Mouse (Mus musculus) Patski (cell line): ENCODE results near the gene Sh3d21. TPM values are rescaled to one million over a fixed set of nuclear protein-coding genes. Genes with fewer than 3 reads are reported as not detected.

Source experiments
- ATAC-seq: fragments of 100-300 bp; one replicate; pipeline ENCODE4 v1.8.0; 2021
- CTCF ChIA-PET: fragments of 350-600 bp; sonication (Branson Sonifier 250); formaldehyde crosslinking; loops from one replicate; lab custom pipeline; 2022; ENCODE audit warnings: inconsistent platforms; lab: Charles Lee
- POLR2A ChIA-PET: fragments of 350-600 bp; sonication (Branson Sonifier 250); formaldehyde crosslinking; loops from one replicate; lab custom pipeline; 2022; ENCODE audit warnings: antibody characterized with exemption, inconsistent platforms; lab: Charles Lee
- DNase-seq: peaks from one replicate; pipeline ENCODE4 v3.0.0-alpha.2; 2011; ENCODE audit warnings: low read depth, low spot score
- H3K27me3 ChIP-seq: fragments of 371-371 bp; one replicate; pipeline ENCODE4 v1.5.1; 2021
- CTCF ChIP-seq: fragments of 100-300 bp; IDR thresholded peaks from one replicate; pipeline ENCODE4 v1.5.1; 2021
- in situ Hi-C: fragments of 300-500 bp; cut with MboI; formaldehyde crosslinking; loops from 3 replicates; pipeline ENCODE4 v1.11.1; 2018; ENCODE audit warnings: low pct_unique_long_range_greater_than_20kb, mixed read lengths
- polyA plus RNA-seq: library from polyadenylated mRNA; unstranded; gene quantifications from one replicate; pipeline ENCODE4 v1.2.3, GENCODE M21; 2021

Gene Sh3d21
- polyA plus RNA-seq, 1 experiment from 2014 or later, result 0.54 TPM

DNA sequence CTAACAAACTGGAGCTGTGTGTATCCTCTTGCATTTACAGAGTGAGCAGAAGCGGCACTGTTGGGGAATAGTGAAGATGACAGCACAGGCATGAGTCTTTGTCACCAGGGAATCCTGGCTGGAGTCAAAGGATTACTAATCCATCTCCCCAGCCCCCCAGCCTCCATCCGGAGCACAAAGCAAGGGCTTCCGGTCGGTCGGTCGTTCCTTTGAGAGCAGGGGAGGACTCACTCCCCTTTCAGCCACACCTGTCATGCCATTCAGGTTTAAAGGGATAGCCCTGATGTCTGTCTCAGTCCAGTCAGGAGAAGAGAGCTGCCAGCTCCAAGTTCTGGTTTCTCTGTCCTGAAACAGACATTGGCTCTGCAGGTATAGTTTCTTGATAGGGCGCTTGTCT is 52.1 kb downstream of the Sh3d21 start:
- no peak for TF ChIP-seq CTCF
- peak; percentile 23 for ATAC-seq
- POLR2A ChIA-PET, result interaction anchor here (0.9 to 1.7 kb wide), 3 partner anchors 14 to 38 kb away, joined by 3 to 7 read pairs (median 4); partner anchors contain the start of gene Lsm10
- no peak for DNase-seq
- in situ Hi-C loops, result no loop called here
- CTCF ChIA-PET, result interaction anchor here (1.2 to 4.4 kb wide), 3 partner anchors 16 to 70 kb away, joined by 3 to 27 read pairs (median 4); no protein-coding TSS in a partner anchor
- H3K27me3 ChIP-seq, result no peaks in the 10 kb centered on the region

DNA sequence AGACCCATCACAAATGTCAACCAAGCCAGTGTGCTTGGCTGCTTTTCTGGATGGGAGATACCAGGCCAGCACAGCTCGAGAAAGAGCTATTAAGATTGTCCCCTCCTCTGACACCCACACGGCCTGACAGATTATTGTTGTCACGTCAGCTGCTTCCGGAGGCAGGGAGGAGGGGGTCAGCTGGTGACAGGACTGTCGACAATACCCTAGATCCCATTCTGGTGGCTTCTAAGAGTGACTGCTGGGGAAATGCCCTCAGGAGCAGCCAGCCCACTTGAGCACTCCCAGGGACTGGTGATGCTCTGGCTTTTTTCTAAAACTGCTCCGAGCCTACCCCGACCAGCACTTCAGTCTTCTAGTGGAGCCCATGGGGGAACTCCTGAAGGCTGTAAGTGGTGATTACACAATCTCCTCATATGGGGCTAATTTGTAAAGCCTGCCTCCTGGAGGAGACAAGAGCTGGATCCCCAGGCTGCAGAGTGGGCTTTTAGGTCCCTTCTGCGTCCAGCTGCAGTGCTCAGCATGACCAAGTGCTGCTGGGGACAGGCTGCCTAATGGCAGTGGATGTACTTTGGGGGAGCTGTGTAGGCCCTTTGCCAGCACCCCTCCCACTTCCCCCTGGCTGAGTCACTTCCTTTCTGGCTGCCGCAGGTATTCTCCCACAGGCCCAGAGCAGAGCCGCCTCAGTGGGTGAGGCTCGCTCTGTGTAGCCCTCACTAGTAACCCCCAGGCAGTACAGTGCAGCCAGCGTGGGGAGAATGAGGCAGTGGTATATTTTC is 52.7 kb downstream of the Sh3d21 start:
- no peak for TF ChIP-seq CTCF
- POLR2A ChIA-PET, result interaction anchor here (0.9 to 1.1 kb wide), 4 partner anchors 13 to 38 kb away, joined by 3 to 4 read pairs (median 4); no protein-coding TSS in a partner anchor
- CTCF ChIA-PET, result interaction anchor here (1.2 to 4.4 kb wide), 4 partner anchors 16 to 106 kb away, joined by 3 to 27 read pairs (median 4); no protein-coding TSS in a partner anchor
- in situ Hi-C loops, result no loop called here
- H3K27me3 ChIP-seq, result no peaks in the 10 kb centered on the region
- DNase-seq (peak; percentile 67), ATAC-seq (peak; percentile 74)

DNA sequence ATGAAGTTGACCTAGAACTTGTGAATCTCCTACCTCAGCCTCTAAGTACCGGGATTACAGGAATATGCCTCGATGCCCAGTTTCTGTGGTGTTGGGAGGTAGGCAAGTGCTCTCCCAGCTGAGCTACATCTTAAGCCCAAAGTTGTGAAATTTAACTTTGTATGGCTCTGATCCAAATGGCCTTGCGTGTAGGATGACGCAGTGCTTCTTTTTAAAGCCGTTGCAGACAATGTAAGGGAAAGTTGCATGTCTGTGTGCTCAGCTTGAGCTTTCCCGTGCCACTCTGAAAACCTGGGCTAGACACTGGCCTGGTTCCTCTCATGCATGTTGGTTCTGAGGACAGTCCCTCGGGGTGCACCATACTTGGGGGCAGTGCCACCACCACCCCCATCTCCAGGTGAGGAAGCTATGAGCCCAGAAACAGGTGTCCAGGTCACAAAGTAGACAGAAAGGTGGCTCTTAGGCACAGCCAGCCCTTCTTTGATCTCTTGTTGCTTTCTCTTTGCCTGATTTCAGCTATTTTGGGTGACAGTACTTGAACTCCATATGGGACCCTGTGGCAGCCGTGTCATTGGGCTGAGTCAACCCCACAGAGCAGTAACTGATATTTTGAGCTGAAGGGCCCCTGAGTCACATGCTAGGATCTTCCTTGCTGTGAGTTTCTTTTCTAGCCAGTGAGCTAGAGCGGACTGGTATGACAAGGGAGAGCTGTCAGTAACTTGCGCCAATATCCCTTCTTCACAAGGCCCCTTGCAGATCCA is 53.5 kb downstream of the Sh3d21 start:
- DNase-seq, result no peak
- ATAC-seq, result no peak
- CTCF ChIA-PET, result interaction anchor here (1.2 to 4.4 kb wide), 4 partner anchors 17 to 107 kb away, joined by 3 to 27 read pairs (median 3); no protein-coding TSS in a partner anchor

DNA sequence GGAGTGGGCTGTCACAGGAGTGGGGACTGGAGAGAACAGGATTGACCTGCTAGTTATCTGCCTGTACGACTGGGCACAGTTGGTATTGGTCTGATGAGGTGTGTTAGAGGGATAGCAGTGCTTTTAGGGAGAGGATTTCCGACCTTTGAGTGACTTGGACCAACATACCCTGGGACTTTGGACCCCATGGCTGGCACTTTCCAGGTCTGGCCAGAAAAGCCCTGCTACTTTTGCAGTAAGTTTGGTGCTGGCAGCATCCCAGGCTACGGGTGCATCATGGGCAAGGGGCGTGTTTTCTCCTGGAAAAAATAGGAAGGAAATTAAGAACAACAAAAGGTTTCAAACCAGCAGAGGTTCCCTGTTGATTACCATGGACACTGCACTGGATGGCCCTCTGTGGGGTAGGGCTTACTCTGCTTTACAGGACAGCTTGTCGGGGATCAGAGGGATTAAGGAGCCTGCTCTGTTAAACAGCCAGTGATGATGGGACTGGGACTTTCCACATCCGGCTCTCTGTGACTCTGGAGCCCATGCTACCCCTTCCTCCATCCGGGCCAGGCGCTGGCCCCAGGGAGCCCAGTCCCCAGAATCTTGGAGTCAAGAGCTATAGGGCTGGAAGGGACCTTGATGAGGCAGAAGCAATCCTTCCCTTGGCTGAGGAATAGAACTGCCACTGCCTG is 55.1 kb downstream of the Sh3d21 start:
- ATAC-seq (no peak), DNase-seq (no peak)
- ChIA-PET CTCF (interaction anchor here (1.0 to 1.6 kb wide), 3 partner anchors 22 to 33 kb away, joined by 3 to 4 read pairs (median 3); no protein-coding TSS in a partner anchor), POLR2A (interaction anchor here (2.0 kb wide), 1 partner anchor 23 kb away, joined by 5 read pairs; no protein-coding TSS in a partner anchor)
- TF ChIP-seq CTCF, result no peak
- no peaks in the 10 kb centered on the region for H3K27me3 ChIP-seq
- in situ Hi-C loops, result no loop called here

More for the DNA sequence above, 53.5 kb downstream of the Sh3d21 start:
- in situ Hi-C loops, result no loop called here
- POLR2A ChIA-PET, result interaction anchor here (1.0 to 1.1 kb wide), 3 partner anchors 13 to 39 kb away, joined by 3 to 4 read pairs (median 4); no protein-coding TSS in a partner anchor
- no peak for TF ChIP-seq CTCF
- no peaks in the 10 kb centered on the region for H3K27me3 ChIP-seq

DNA sequence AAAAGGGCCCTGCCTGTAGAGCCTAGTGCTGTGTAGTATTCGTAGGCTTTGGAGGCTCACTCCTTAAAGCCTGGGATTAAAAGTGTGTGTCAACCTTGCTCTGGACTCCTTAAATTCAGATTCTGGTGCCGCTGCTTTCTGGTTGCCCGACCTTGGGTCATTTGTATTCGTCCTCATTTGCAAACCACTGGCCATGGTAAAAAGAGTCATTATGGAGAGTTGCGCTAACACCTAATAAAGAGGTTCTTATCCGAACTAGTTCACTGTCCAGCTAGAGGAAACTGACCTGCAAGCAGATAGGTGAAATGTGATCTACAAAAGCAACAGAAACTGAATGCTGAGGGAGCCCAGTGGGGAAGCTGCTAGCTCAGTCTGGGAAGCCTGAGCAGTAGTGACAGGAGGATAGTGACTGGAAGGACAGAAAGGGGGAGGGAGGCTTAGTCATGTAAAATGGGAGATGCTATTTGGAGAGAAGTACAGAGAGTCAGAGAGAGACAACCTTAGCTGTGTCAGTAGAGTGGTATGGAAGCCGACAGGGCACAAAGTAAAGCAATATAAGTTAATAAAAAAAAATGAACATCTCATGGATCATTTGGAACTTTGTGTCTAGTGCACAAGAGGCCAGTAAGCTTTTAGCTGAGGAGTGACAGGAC is 58.0 kb downstream of the Sh3d21 start:
- no peak for ATAC-seq
- no peak for TF ChIP-seq CTCF
- ChIA-PET CTCF (interaction anchor here (1.4 to 1.5 kb wide), 2 partner anchors 19 to 26 kb away, joined by 3 to 6 read pairs; no protein-coding TSS in a partner anchor), POLR2A (interaction anchor here (5.2 kb wide), 1 partner anchor 26 kb away, joined by 20 read pairs; no protein-coding TSS in a partner anchor)
- no peak for DNase-seq
- H3K27me3 ChIP-seq, result no peaks in the 10 kb centered on the region
- in situ Hi-C loops, result no loop called here

DNA sequence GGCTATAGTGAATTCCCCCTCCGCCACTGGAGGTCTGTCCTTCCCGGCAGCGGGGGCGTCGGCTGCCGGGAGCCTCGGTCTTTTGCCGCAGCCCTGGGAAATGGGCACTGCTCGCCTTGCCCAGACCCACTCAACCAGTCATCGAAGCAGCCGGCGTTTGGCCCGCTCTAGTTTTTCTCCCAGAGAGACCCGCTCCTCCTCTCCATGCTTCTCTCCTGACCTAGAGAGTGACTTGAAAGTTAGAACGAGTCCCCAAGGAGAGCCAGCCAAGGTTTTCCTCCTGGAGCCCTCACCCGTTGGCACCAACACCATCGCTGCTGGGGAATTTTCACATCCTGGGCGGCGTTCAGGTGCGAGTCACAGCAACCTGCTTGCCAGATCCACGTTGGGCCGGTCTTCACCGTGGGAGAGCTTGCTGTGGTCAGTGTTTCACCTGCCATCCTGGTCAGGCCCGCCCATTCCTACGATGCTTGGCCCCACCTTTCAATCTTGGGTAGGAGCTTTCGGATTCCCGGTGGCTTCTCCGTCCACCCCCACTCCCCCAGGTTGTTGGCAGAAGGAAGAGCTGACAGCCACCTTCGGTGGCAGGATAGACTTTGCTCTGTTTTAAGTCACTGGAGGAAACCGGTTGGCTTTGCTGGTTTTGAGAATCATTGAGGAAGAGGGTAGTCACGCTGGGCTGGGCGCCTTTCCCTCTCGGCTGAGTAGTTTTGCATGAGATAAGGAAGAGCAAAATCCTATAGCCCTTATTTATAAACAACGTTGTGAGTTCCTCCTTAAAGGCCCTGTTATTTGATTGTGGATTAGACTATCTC is 58.8 kb downstream of the Sh3d21 start:
- in situ Hi-C loops, result no loop called here
- ChIA-PET CTCF (interaction anchor here (0.9 to 1.4 kb wide), 2 partner anchors 10 to 27 kb away, joined by 3 read pairs; no protein-coding TSS in a partner anchor), POLR2A (interaction anchor here (5.2 kb wide), 1 partner anchor 27 kb away, joined by 20 read pairs; no protein-coding TSS in a partner anchor)
- ATAC-seq, result no peak
- no peaks in the 10 kb centered on the region for H3K27me3 ChIP-seq
- no peak for DNase-seq
- TF ChIP-seq CTCF, result no peak

DNA sequence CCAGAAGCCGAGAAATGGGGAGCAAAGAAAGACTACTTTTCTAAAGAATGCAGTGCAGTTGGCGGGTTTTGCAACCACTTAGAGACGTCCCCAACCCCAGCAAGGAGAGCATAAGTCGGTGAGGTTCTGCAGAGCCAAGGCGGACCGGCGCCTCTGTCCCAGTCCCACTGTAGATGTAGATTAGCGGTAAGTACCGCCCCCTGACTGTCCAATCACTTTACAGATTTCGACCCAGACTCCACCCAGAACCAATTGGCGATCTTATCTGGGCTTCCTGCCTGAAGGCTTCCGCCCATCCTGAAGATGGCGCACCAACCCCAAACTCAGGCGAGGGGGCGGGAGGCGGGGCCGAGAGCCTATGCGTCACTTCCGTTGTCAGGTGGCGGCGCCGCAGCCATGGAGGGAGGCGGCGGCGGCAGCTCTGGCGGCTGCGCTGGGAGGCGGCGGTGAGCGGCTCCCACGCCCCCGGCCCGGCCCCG is 59.7 kb downstream of the Sh3d21 start, which contains the start of gene Stk40:
TSS of gene Stk40 (plus strand) at position 368 of the 479 bp plus-strand sequence.
- ChIA-PET POLR2A (interaction anchor here (1.0 to 5.2 kb wide), 3 partner anchors 10 to 28 kb away, joined by 3 to 20 read pairs (median 5); no protein-coding TSS in a partner anchor), CTCF (interaction anchor here (0.9 to 1.4 kb wide), 2 partner anchors 9 to 11 kb away, joined by 3 read pairs; no protein-coding TSS in a partner anchor)
- DNase-seq (peak; percentile 86), ATAC-seq (peak; percentile 89)
- TF ChIP-seq CTCF, result no peak
- in situ Hi-C loops, result no loop called here
- H3K27me3 ChIP-seq, result no peaks in the 10 kb centered on the region

DNA sequence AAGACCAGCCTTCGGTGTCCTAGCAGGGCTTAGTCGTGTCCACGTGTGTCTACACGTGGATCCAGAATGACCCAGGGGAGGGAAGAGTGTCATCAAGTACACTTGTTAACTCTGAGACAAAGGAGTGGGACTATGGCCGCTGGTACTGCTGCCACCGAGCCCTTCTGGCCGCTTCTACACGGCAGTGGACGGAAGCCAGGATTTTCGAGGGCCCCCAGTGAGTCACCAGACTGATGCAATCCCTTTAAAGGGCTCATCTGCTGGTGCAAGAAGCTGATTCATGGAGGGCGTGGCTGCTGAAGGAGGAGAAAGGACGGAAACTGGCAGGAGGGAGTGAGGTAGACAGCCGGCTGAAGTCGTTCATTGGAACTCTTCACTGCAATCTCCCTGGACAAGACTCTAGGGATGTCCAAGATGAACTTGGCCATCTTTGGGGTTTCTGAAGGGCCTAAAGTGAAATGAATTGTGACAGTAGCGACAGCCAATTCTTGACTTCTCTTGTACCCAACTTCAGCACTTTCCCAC is 60.2 kb downstream of the Sh3d21 start:
- no peak for TF ChIP-seq CTCF
- DNase-seq (peak; percentile 87), ATAC-seq (peak; percentile 81)
- no peaks in the 10 kb centered on the region for H3K27me3 ChIP-seq
- ChIA-PET POLR2A (interaction anchor here (1.0 to 5.2 kb wide), 3 partner anchors 10 to 28 kb away, joined by 3 to 20 read pairs (median 5); no protein-coding TSS in a partner anchor), CTCF (interaction anchor here (1.4 to 1.7 kb wide), 2 partner anchors 10 to 28 kb away, joined by 3 to 5 read pairs; no protein-coding TSS in a partner anchor)
- in situ Hi-C loops, result no loop called here
